In the genomic region with DNA sequence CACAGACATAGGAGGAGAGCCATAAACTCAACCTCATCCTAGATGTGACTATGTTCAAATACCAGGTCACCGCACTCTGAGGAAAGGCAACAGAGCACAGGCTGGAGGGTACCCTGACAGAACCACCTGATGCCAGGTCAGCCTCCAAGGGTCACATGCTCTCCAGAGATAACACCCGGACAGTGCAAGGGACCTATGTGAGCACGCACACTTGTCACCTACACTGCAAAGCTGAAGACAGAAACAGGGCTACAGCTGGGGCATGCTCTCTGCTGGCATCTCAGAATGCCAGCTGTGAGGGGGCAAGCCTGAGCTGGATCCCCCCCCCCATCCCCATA, we compare ENCODE assay signal across 15 mouse cellular contexts. TPM values are rescaled to one million over a fixed set of nuclear protein-coding genes. Genes with fewer than 3 reads are reported as not detected.
DNase-seq lines count a peak whose midpoint lies in the region; ATAC-seq and TF ChIP-seq lines count a peak whose summit lies in the region.
"Had no signal": no experiment of that assay in that cellular context is flagged by ENCODE, and none has a peak within 500 bp of the region (broad histone marks: within the 10 kb centered on the region; RNA-seq: fewer than 3 reads in every experiment).

No protein-coding gene starts in this region.

- WGBS in heart, embryonic 12.5 days = 70% methylated on average over 3 of the region's 3 CpGs
- 57% methylated on average over 3 of the region's 3 CpGs for WGBS in kidney, postnatal 0 days
- WGBS in limb, embryonic 15.5 days = 81% methylated on average over 3 of the region's 3 CpGs

- H3K9ac ChIP-seq in heart, embryonic 12.5 days = no peak overlapping the region
- H3K9ac ChIP-seq in kidney, postnatal 0 days (ENCODE audit: low read depth, low read length) = no peak overlapping the region
- no peak overlapping the region for H3K9ac ChIP-seq in limb, embryonic 15.5 days
- H3K9ac ChIP-seq: liver, embryonic 15.5 days had no signal

- H3K27me3 ChIP-seq in heart, embryonic 12.5 days (replicated peaks) = no peaks in the 10 kb centered on the region
- H3K27me3 ChIP-seq in kidney, postnatal 0 days (ENCODE audit: insufficient read depth, low read length) = no peaks in the 10 kb centered on the region
- no peaks in the 10 kb centered on the region for H3K27me3 ChIP-seq in limb, embryonic 15.5 days
- H3K27me3 ChIP-seq: liver, embryonic 15.5 days had no signal

- H3K4me2 ChIP-seq in heart, embryonic 12.5 days = no peak overlapping the region
- no peak overlapping the region for H3K4me2 ChIP-seq in kidney, postnatal 0 days (ENCODE audit: low read length)
- no peak overlapping the region for H3K4me2 ChIP-seq in limb, embryonic 15.5 days
- H3K4me2 ChIP-seq: liver, embryonic 15.5 days had no signal

- H3K27ac ChIP-seq in heart, embryonic 12.5 days (ENCODE audit: poor library complexity, severe bottlenecking) = no peak overlapping the region
- peak overlapping the region; percentile 57 for H3K27ac ChIP-seq in kidney, postnatal 0 days
- H3K27ac ChIP-seq in limb, embryonic 15.5 days = peak overlapping the region; percentile 67
- H3K27ac ChIP-seq: liver, embryonic 15.5 days had no signal

- 0 out of 2 replicates have a peak, but pooled peaks have one; percentile 19 for ATAC-seq in heart, embryonic 12.5 days (ENCODE audit: insufficient number of reproducible peaks, low FRiP score)
- ATAC-seq in kidney, postnatal 0 days (replicated peaks; ENCODE audit: low FRiP score, low read depth) = no peak; the same call in 1 of the 2 replicates
- no peak for ATAC-seq in limb, embryonic 15.5 days (ENCODE audit: insufficient number of reproducible peaks, low FRiP score, low TSS enrichment, low read depth)

- no peak for TF ChIP-seq CTCF in kidney, postnatal 0 days (IDR thresholded peaks at IDR 0.05; ENCODE audit: low read depth)

- H3K4me3 ChIP-seq in heart, embryonic 12.5 days = no peak overlapping the region
- H3K4me3 ChIP-seq in kidney, postnatal 0 days (replicated peaks; ENCODE audit: low read depth, low read length) = no peak overlapping the region
- H3K4me3 ChIP-seq in limb, embryonic 15.5 days = no peak overlapping the region
- H3K4me3 ChIP-seq: liver, embryonic 15.5 days had no signal

- no peaks in the 10 kb centered on the region for H3K9me3 ChIP-seq in heart, embryonic 12.5 days (replicated peaks)
- H3K9me3 ChIP-seq in kidney, postnatal 0 days (replicated peaks; ENCODE audit: low read length) = no peaks in the 10 kb centered on the region
- H3K9me3 ChIP-seq in limb, embryonic 15.5 days = no peaks in the 10 kb centered on the region
- H3K9me3 ChIP-seq: liver, embryonic 15.5 days had no signal

- no peak for DNase-seq in heart, adult 9 months (ENCODE audit: low spot score in 2 of 2)
- DNase-seq in kidney, postnatal 0 days (ENCODE audit: low spot score) = no peak
- DNase-seq in kidney, adult 18-20 months = no peak
- DNase-seq in 416B (ENCODE audit: low read depth) = peak; percentile 84
- no peak for DNase-seq in right cerebral cortex, postnatal 10 days (ENCODE audit: low spot score in 2 of 2)
- DNase-seq in embryo, embryonic 10.5 days (ENCODE audit: low spot score) = no peak
- DNase-seq: adrenal gland, adult 8-10 months; cerebellum, adult 2 months; embryo, embryonic 11 days; heart, postnatal 36 days; kidney, adult 11 months; right cerebral cortex, postnatal 14 days had no signal

- H3K36me3 ChIP-seq in heart, embryonic 12.5 days = no peaks in the 10 kb centered on the region
- H3K36me3 ChIP-seq in kidney, postnatal 0 days (ENCODE audit: insufficient read depth, low read length) = peaks cover 3% of the 10 kb centered on the region; the same call in 1 of the 2 replicates
- no peaks in the 10 kb centered on the region for H3K36me3 ChIP-seq in limb, embryonic 15.5 days
- H3K36me3 ChIP-seq: liver, embryonic 15.5 days had no signal

- peaks cover 12% of the 10 kb centered on the region for H3K4me1 ChIP-seq in heart, embryonic 12.5 days (replicated peaks)
- H3K4me1 ChIP-seq in kidney, postnatal 0 days (replicated peaks; ENCODE audit: insufficient read depth, low read length) = peaks cover 13% of the 10 kb centered on the region
- peaks cover 4% of the 10 kb centered on the region; the same call in 1 of the 2 replicates for H3K4me1 ChIP-seq in limb, embryonic 15.5 days
- H3K4me1 ChIP-seq: liver, embryonic 15.5 days had no signal

RNA-seq across cellular contexts. Expression of a gene that starts 30.3 kb away (rescaled TPM):
- 29.9 and 30.1 TPM in 2 replicates for polyA plus RNA-seq in heart, embryonic 12.5 days (2016; fragmentation: Nextera tagmentation; extraction: Ambion mirVana)
- polyA plus RNA-seq in kidney, postnatal 0 days (2015; fragmentation: Nextera tagmentation; extraction: Ambion mirVana) = 37.1 and 40.9 TPM in 2 replicates
- 49.1 and 51.3 TPM in 2 replicates for polyA plus RNA-seq in limb, embryonic 15.5 days (2015; fragmentation: Nextera tagmentation; extraction: Ambion mirVana)

RNA-seq across cellular contexts. Expression of a gene that starts 49.9 kb away (rescaled TPM):
- 31.6 and 32.4 TPM in 2 replicates for polyA plus RNA-seq in heart, embryonic 12.5 days (2016; fragmentation: Nextera tagmentation; extraction: Ambion mirVana)
- 11.4 and 12.8 TPM in 2 replicates for polyA plus RNA-seq in kidney, postnatal 0 days (2015; fragmentation: Nextera tagmentation; extraction: Ambion mirVana)
- 19.5 and 19.6 TPM in 2 replicates for polyA plus RNA-seq in limb, embryonic 15.5 days (2015; fragmentation: Nextera tagmentation; extraction: Ambion mirVana)
